Mouse (Mus musculus): ENCODE results near the gene Slc13a2.

GRCm38 (mm10) chr11:78349441-78350358 is 72.3 kb downstream of the Slc13a2 start:
- no peak for TF ChIP-seq CTCF (IDR thresholded peaks at IDR 0.05; ENCODE audit: control insufficient read depth, insufficient read depth, insufficient replicate concordance, low read depth, low read length)
- TF ChIP-seq POLR2A (IDR thresholded peaks at IDR 0.05; ENCODE audit: control insufficient read depth, low read depth, low read length) = no peak

Measured in testis, adult 2 months (tissue).